Mouse (Mus musculus): ENCODE data around the gene Hltf. TPM values are rescaled to one million over a fixed set of nuclear protein-coding genes. Genes with fewer than 3 reads are reported as not detected.
"Not testable (repeated sequence)": the region's sequence is repeated elsewhere in the genome, so short reads cannot be mapped to it uniquely, and the experiment has no call there.

Gene Hltf
- polyA plus RNA-seq, 1 experiment from 2014 or later, result 7.3 TPM

DNA sequence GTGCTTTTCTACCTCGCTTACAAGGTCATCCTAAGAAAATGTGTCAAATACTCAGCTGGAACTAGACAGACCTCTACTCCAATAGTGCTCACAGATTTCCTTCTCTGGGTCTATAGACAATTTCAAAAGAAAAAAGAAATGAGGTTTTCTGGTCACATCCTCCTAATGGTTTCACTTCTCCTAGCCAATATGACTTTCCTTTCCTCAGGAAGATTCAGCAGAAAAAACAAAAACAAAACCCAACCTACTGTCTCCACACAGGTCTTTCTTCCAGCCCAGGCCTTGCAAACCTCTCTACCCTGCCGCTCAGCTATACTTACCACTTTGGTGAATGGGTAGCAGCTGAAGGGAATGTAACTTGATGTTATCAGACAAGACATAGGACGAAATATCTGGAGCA, 29.0 kb upstream of the Hltf start:
- H3K27me3 ChIP-seq (ENCODE audit: control insufficient read depth, insufficient read depth, low read depth, low read length), result no peaks in the 10 kb centered on the region
- WGBS (ENCODE audit: insufficient replicate concordance), result 75% methylated on average over 3 of the region's 3 CpGs
- H3K4me2 ChIP-seq (ENCODE audit: low read depth, low read length), result no peak overlapping the region
- H3K36me3 ChIP-seq (ENCODE audit: control insufficient read depth, insufficient read depth), result peaks cover 4% of the 10 kb centered on the region
- H3K4me3 ChIP-seq (ENCODE audit: low read depth, low read length), result no peak overlapping the region
- no peaks in the 10 kb centered on the region for H3K9me3 ChIP-seq (replicated peaks; ENCODE audit: control insufficient read depth, low read length)
- no peak for ATAC-seq (ENCODE audit: low read depth)
- H3K27ac ChIP-seq (ENCODE audit: low read length), result no peak overlapping the region
- H3K9ac ChIP-seq (ENCODE audit: low read depth, low read length), result no peak overlapping the region
- peaks cover 2% of the 10 kb centered on the region for H3K4me1 ChIP-seq (ENCODE audit: control insufficient read depth, low read depth, low read length)

GRCm38 (mm10) chr3:20030807-20031206, 26.8 kb upstream of the Hltf start:
- Histone ChIP-seq H3K36me3 (ENCODE audit: control insufficient read depth, insufficient read depth) (peaks cover 4% of the 10 kb centered on the region), H3K27ac (ENCODE audit: low read length) (no peak overlapping the region), H3K9me3 (replicated peaks; ENCODE audit: control insufficient read depth, low read length) (no peaks in the 10 kb centered on the region), H3K27me3 (ENCODE audit: control insufficient read depth, insufficient read depth, low read depth, low read length) (no peaks in the 10 kb centered on the region), H3K9ac (ENCODE audit: low read depth, low read length) (no peak overlapping the region), H3K4me2 (ENCODE audit: low read depth, low read length) (no peak overlapping the region), H3K4me1 (ENCODE audit: control insufficient read depth, low read depth, low read length) (peaks cover 12% of the 10 kb centered on the region), H3K4me3 (ENCODE audit: low read depth, low read length) (no peak overlapping the region)
- ATAC-seq (ENCODE audit: low read depth), result no peak
- 73% methylated on average over 6 of the region's 6 CpGs for WGBS (ENCODE audit: insufficient replicate concordance)

DNA sequence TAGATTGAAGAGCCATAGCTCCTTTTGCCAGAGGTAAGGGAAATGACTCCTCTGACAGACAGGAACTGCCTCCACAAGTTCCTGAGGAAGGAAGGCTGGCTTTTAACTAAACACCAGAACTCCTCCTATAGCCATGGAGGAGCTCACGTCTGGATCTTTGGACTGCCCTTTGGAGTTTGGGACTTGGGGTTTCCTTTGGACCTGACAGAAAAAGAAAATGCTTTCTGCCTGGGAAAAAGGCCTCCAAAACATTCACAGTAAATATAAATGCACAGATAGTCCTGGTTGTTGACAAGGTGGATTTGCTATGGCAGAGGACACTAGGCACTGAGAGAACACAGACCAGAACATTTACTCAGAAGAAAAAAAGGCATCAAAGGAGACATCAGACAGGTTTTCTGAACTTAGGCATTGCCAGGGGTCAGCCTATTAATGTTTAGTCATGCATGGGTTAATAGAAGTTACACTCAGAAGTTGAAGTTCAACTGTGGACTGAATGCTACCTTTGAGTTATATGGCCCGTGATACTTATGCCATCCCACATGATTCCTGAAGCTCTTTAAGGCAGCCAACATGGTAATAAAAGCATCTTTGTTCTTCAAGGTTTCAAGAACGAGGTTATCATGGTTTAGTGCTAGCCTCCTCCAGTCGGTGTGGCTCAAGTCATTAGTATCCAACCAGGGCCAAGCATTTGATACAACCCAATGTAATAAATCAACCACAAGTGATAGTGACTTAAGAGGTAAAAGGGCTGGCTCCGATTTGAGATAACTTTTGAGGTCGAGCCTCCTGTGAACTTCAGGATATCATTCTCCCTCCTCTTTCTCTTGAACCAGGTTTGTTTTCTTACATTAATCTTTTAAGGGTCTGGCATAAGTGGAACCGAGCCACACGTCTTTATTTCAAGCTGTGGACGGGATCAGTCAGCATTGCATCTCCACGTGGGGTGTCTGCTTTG, 23.6 kb upstream of the Hltf start:
- peak overlapping the region; percentile 87 for H3K4me2 ChIP-seq (ENCODE audit: low read depth, low read length)
- no peak for ATAC-seq (ENCODE audit: low read depth)
- H3K9ac ChIP-seq (ENCODE audit: low read depth, low read length), result peak overlapping the region; percentile 66
- no peaks in the 10 kb centered on the region for H3K9me3 ChIP-seq (replicated peaks; ENCODE audit: control insufficient read depth, low read length)
- peak overlapping the region; percentile 69 for H3K4me3 ChIP-seq (ENCODE audit: low read depth, low read length)
- no peaks in the 10 kb centered on the region; the same call in none of the 2 replicates for H3K36me3 ChIP-seq (ENCODE audit: control insufficient read depth, insufficient read depth)
- H3K4me1 ChIP-seq (ENCODE audit: control insufficient read depth, low read depth, low read length), result peaks cover 12% of the 10 kb centered on the region
- no peaks in the 10 kb centered on the region for H3K27me3 ChIP-seq (ENCODE audit: control insufficient read depth, insufficient read depth, low read depth, low read length)
- peak overlapping the region; percentile 66 for H3K27ac ChIP-seq (ENCODE audit: low read length)
- WGBS (ENCODE audit: insufficient replicate concordance), result 9% methylated on average over 10 of the region's 10 CpGs

GRCm38 (mm10) chr3:20034719-20035404, 22.7 kb upstream of the Hltf start, which contains the start of gene Hps3:
TSS of gene Hps3 (minus strand) at chr3:20035315.
- Histone ChIP-seq H3K4me3 (ENCODE audit: low read depth, low read length) (peak within 1 kb of the TSS; percentile 69), H3K27ac (ENCODE audit: low read length) (peak within 1 kb of the TSS; percentile 66), H3K4me1 (ENCODE audit: control insufficient read depth, low read depth, low read length) (peaks cover 12% of the 10 kb centered on the region), H3K27me3 (ENCODE audit: control insufficient read depth, insufficient read depth, low read depth, low read length) (no peaks in the 10 kb centered on the region), H3K9ac (ENCODE audit: low read depth, low read length) (peak within 1 kb of the TSS; percentile 66), H3K4me2 (ENCODE audit: low read depth, low read length) (peak within 1 kb of the TSS; percentile 87), H3K9me3 (replicated peaks; ENCODE audit: control insufficient read depth, low read length) (no peaks in the 10 kb centered on the region), H3K36me3 (ENCODE audit: control insufficient read depth, insufficient read depth) (no peaks in the 10 kb centered on the region; the same call in 1 of the 2 replicates)
- under 1% methylated on average over 47 of the region's 47 CpGs for WGBS (ENCODE audit: insufficient replicate concordance)
- ATAC-seq (ENCODE audit: low read depth), result peak; percentile 99

DNA sequence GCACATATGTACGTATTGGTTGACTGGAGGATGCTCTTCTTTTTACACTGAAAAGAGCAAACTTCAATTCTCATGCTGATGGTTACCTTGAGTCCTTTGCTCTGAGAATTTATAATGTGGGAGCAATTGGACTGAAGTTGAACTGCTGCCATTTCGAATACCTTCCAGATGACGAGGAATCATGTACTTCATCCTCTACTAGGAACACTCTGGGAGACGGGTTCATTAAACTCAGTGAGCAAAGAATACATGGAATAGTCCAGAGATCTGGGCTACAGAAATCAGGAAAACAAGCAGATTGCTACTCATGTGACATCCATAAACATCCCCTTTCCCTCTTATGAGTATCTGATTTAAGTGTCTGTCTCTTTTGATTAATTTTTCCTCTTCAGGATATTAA, 21.5 kb upstream of the Hltf start:
- peaks cover 12% of the 10 kb centered on the region for H3K4me1 ChIP-seq (ENCODE audit: control insufficient read depth, low read depth, low read length)
- H3K4me3 ChIP-seq (ENCODE audit: low read depth, low read length), result no peak overlapping the region
- no peak overlapping the region for H3K4me2 ChIP-seq (ENCODE audit: low read depth, low read length)
- WGBS (ENCODE audit: insufficient replicate concordance), result 70% methylated on average over 4 of the region's 4 CpGs
- ATAC-seq (ENCODE audit: low read depth), result no peak
- no peak overlapping the region for H3K9ac ChIP-seq (ENCODE audit: low read depth, low read length)
- H3K36me3 ChIP-seq (ENCODE audit: control insufficient read depth, insufficient read depth), result no peaks in the 10 kb centered on the region
- H3K27me3 ChIP-seq (ENCODE audit: control insufficient read depth, insufficient read depth, low read depth, low read length), result no peaks in the 10 kb centered on the region
- no peak overlapping the region for H3K27ac ChIP-seq (ENCODE audit: low read length)
- H3K9me3 ChIP-seq (replicated peaks; ENCODE audit: control insufficient read depth, low read length), result no peaks in the 10 kb centered on the region

DNA sequence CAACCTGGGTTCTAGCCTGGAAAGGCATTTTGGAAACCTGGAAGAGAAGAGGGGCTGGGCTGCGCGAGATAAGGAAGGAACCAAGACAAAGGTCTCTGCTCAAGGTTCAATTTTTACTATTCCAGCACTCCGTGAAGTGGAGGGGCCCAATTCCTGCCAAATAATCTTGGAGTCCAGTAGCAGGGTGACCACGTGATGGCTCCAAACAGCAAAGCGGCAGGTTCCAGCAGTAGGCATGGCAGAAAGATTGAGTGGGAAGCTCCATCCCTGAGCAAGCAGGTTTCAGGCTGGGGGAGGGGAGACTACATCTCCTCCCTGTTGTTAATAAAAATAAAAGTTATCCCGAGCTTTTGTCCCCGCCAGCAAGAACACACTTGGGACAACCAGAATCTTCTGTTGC, 16.1 kb upstream of the Hltf start:
- WGBS (ENCODE audit: insufficient replicate concordance), result 67% methylated on average over 7 of the region's 7 CpGs
- not testable (repeated sequence) for ATAC-seq (ENCODE audit: low read depth)

GRCm38 (mm10) chr3:20044736-20045135, 12.9 kb upstream of the Hltf start:
- 63% methylated on average over 3 of the region's 3 CpGs for WGBS (ENCODE audit: insufficient replicate concordance)
- not testable (repeated sequence) for ATAC-seq (ENCODE audit: low read depth); H3K9ac ChIP-seq (ENCODE audit: low read depth, low read length); H3K4me3 ChIP-seq (ENCODE audit: low read depth, low read length); H3K36me3 ChIP-seq (ENCODE audit: control insufficient read depth, insufficient read depth); H3K4me2 ChIP-seq (ENCODE audit: low read depth, low read length); H3K4me1 ChIP-seq (ENCODE audit: control insufficient read depth, low read depth, low read length); H3K9me3 ChIP-seq (replicated peaks; ENCODE audit: control insufficient read depth, low read length); H3K27ac ChIP-seq (ENCODE audit: low read length); H3K27me3 ChIP-seq (ENCODE audit: control insufficient read depth, insufficient read depth, low read depth, low read length)

More for the DNA sequence above, 16.1 kb upstream of the Hltf start:
- not testable (repeated sequence) for H3K36me3 ChIP-seq (ENCODE audit: control insufficient read depth, insufficient read depth); H3K4me2 ChIP-seq (ENCODE audit: low read depth, low read length); H3K27ac ChIP-seq (ENCODE audit: low read length); H3K9ac ChIP-seq (ENCODE audit: low read depth, low read length); H3K4me1 ChIP-seq (ENCODE audit: control insufficient read depth, low read depth, low read length); H3K4me3 ChIP-seq (ENCODE audit: low read depth, low read length); H3K27me3 ChIP-seq (ENCODE audit: control insufficient read depth, insufficient read depth, low read depth, low read length); H3K9me3 ChIP-seq (replicated peaks; ENCODE audit: control insufficient read depth, low read length)

DNA sequence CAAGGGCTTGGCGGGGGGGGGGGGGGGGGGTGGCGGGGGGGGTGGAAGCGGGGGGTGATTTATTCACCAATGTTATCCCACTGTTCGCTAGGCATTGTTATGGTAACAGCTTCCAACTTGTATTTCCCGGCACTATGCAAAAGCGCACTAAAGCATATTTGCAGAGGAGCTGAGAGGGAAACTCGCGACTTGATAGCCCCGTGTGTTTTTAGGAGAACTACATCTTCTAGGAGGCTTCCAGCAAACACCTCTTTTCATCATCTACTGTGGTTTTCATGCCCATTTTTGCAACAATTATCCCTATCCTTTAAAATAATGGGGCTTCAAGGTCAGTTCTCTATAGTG, 558 bp downstream of the Hltf start:
- peak overlapping the region; percentile 89 for H3K4me3 ChIP-seq (ENCODE audit: low read depth, low read length)

More for the DNA sequence above, 558 bp downstream of the Hltf start:
- WGBS (ENCODE audit: insufficient replicate concordance), result 0% methylated on average over 7 of the region's 9 CpGs
- no peaks in the 10 kb centered on the region for H3K9me3 ChIP-seq (replicated peaks; ENCODE audit: control insufficient read depth, low read length)
- H3K27me3 ChIP-seq (ENCODE audit: control insufficient read depth, insufficient read depth, low read depth, low read length), result no peaks in the 10 kb centered on the region
- H3K36me3 ChIP-seq (ENCODE audit: control insufficient read depth, insufficient read depth), result no peaks in the 10 kb centered on the region
- peaks cover 6% of the 10 kb centered on the region for H3K4me1 ChIP-seq (ENCODE audit: control insufficient read depth, low read depth, low read length)
- H3K9ac ChIP-seq (ENCODE audit: low read depth, low read length), result peak overlapping the region; percentile 70
- H3K4me2 ChIP-seq (ENCODE audit: low read depth, low read length), result peak overlapping the region; percentile 75
- no peak for ATAC-seq (ENCODE audit: low read depth)
- H3K27ac ChIP-seq (ENCODE audit: low read length), result no peak overlapping the region
